Mouse (Mus musculus): ENCODE measurements around the gene Spo11.

Spo11 gene

DNA sequence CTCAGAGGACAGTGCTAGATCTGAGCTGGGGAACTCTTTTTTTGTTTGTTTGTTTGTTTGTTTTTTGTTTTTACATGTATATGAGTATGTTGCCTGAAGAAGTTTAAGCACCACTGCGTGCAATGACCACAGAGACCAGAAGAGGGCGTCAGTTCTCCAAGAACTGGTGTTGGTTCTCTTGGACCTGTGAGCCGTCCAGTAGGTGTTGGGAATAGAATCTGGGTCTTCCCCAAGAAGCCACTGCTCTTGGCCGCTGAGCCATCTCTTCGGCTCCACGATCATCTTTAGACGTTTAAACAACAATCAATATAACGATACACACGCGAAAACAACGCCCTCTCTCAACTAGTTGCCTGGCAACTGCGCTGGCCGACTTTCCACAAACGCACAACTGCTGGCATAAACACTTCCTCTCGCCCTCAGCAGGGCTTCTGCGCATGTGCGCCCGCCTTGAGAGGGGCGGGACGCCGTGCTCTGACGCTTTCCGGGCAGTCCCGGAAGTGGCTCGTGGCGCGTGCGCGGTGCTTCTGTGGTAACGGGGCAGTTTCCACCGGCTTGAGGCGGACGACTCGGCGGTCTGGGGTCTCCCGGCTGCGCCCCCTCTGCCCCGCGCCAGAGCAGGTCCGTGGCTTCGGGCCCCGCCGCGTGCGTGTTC lies 22.3 kb downstream of the Spo11 start, which contains the start of gene Rae1:
Rae1 (plus strand) TSS at position 488 of the 655 bp plus-strand sequence.
- in situ Hi-C loops (cut with MboI, MseI): loop anchor here (5.0 to 25.0 kb wide), 2 partner anchors 83 to 612 kb away; partner anchors contain the start of gene Cass4 (in 1 of the 2)

DNA sequence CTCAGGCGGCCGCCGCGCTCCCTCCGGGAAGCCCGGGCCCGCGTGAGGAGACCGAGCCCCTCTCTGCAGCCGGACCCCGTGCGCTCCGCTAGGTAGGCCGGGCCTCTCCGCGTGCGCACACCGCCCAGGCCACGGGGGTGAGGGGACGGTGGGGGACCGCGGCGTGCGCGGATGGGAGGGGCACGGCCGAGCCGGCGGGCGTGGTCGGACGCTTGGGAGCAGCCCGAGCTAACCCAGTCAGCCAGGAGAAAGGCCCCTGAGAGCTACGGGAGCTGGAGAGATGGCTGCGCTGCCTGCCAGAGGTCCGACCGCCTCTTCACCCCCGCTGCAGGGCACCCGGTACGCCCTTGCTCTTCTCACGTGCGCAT lies 22.8 kb downstream of the Spo11 start:
- in situ Hi-C loops (cut with MboI, MseI): loop anchor here (5.0 to 25.0 kb wide), 2 partner anchors 82 to 613 kb away; partner anchors contain the start of gene Cass4 (in 1 of the 2)

DNA sequence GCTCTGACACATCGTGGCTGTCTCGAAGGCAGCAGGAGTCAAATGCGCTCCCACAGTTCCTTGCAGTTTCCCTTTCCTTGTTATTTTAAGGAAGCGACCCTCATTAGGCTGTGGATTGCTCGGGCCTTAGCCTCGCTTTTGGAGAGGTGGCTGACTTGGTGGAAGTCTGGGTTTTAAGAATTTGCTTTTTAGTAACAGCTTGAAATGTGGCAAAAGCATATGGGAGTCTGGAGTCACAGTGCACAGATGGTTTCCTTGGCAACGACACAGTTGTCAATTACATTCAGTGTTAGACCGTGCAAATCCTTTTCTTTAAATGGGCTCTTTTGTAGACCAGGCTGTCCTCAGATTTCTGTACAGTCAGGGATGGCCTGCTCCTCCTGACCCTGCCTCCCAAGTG lies 23.4 kb downstream of the Spo11 start:
- in situ Hi-C loops (cut with MboI, MseI): loop anchor here (5.0 to 25.0 kb wide), 2 partner anchors 81 to 614 kb away; partner anchors contain the start of gene Cass4 (in 1 of the 2)

DNA sequence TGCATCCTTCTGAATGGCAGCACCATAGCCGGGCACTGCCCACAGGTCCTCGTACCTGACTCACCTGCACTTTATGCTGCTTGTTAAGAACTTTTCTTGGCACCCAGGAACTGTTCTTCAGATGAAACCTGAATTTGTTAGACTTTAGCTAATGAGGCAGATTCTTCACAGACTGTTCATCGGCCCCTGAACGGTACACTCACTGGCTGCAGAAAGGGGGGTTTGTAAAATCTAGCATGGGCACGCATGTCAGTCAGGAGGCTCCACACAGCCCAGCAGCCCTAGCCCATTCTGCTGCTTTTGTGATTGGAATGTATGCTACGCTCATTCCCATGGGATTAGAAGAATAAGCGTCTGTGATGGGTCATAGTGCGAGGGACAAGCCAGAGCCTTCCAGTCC lies 26.2 kb downstream of the Spo11 start:
- in situ Hi-C loops (cut with MboI, MseI): loop anchor here (5.0 to 25.0 kb wide), 2 partner anchors 79 to 616 kb away; partner anchors contain the start of gene Cass4 (in 1 of the 2)

DNA sequence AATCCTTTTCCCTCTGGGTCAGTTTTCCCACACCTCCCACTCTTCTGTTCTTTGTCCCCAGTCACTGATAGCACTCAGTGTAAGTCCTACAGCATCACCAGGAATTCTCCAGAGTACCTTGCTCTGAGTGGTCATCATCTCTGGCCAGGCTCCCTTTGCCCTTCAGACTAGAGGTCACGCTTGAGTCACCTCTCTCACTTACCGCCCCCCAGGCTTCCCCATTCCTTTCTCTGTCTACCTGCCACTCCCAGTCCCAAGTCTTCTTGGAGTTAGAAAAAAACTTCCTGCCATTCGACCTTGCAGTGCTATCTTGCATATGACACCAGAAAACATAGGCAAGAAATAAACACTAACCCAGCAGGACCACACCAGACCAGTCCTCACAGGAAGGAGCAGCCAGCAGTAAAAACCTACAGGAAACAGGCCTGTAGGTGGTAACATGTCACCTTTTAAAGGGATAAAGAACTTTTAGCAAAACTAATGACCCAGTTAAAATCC lies 32.8 kb downstream of the Spo11 start:
- in situ Hi-C loops (cut with MboI, MseI): loop anchor here in 1 of 2 experiments (25.0 kb wide), 1 partner anchor 623 kb away; the partner anchor contains the start of gene Cass4

DNA sequence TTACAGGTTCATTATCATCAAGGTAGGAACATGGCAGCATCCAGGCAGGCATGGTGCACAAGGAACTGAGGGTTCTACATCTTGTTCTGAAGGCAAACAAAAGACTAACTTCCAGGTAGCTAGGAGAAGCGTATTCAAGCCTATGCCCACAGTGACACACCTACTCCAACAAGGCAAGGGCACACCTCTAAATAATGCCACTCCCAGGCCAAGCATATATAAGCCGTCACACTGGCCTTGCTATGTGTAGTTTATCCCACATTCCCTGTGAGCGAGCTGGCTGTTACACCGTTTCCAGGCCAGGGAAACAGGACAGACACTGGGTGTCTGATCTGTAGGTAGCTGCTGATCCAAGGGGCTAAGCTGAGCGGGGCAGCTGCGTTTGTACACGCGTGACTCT lies 33.9 kb downstream of the Spo11 start:
- in situ Hi-C loops (cut with MboI, MseI): loop anchor here in 1 of 2 experiments (25.0 kb wide), 1 partner anchor 624 kb away; the partner anchor contains the start of gene Cass4

DNA sequence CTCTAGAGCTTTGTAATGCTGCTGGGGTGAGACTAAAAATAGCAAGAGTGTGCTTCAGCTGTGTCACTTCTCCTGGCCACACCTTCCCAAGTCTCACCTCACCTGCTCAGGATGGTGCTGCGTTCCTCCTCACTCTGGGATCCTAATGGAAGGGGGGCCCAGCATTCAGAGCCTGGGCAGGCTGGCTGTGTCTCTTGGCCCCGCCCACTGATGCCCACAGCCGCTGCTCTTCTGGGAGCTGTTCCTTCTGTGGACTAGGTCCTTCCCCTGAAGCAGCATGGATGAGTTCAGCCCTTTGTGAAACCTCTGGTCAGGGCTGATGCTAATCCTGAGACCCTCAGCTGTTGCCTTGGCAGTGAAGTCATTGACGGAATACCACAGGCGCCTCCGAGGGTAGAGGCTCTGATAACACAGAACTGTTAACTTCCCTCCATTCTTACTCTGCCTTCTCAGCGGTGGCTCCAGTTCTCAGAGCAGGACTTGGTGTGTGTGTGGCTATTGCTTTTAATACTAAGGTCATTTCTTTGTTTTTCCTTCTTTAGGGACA lies 37.3 kb downstream of the Spo11 start:
- in situ Hi-C loops (cut with MboI, MseI): loop anchor here in 1 of 2 experiments (25.0 kb wide), 1 partner anchor 628 kb away; the partner anchor contains the start of gene Cass4

DNA sequence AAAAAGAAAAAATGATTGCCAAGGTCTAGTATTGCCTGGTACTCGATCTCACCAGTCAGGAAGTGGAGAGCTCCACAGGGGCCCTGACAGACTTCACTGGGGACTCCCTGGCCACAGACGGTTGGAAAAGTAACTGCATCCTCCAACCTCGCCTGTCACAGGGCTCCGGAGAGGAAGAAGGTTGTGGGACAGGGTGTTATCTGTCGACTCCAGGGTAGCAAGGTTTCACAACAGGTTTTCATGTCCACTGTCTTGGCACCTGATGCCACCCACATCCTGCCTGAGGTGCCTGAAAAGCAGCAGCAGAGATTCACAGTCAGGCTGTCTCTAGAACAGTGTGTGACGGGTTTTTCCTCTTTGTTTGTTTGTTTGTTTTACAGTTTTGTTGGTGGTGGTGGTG lies 40.4 kb downstream of the Spo11 start:
- in situ Hi-C loops (cut with MboI, MseI): loop anchor here in 1 of 2 experiments (25.0 kb wide), 1 partner anchor 631 kb away; the partner anchor contains the start of gene Cass4

DNA sequence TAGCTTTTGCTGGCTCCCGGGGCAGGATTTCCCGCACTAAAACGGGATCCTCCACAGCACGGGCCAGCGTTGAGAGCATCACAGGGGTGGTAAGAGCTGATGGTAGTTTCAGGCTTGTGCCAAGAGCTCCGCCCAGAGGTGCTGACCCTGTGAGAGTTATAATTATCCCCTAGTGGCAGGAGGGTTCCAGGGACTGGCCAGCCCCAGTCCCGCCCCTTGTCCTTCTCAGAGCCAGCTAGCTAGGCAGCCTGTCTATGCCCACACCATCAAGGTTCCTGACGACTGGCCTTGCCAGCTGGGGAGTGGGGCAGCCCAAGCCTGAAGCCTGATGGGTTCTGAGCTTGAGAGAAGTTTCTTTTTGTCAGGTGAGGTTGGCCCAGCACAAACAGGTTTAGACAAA lies 41.1 kb downstream of the Spo11 start:
- in situ Hi-C loops (cut with MboI, MseI): loop anchor here in 1 of 2 experiments (25.0 kb wide), 1 partner anchor 631 kb away; the partner anchor contains the start of gene Cass4

DNA sequence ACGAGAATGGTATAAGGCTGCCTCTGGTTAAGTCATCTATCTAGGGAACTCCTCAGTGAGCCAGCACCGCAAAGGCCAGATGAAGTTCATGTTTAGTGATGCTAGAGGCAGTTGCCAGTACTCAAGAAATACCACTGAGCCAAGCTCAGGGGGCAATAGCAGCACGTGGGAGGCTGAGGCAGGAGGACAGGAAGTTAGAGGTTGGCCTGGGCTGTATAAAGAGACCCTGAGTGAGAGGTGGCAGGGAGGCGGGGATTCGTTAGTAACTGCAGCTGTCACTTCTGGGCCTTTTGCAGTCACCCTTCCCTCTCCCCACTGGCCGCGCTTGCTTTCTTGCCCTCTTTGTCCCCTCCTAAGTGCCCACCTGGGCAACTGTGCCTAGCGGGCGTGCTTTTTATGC lies 41.8 kb downstream of the Spo11 start:
- in situ Hi-C loops (cut with MboI, MseI): loop anchor here in 1 of 2 experiments (25.0 kb wide), 1 partner anchor 632 kb away; the partner anchor contains the start of gene Cass4

DNA sequence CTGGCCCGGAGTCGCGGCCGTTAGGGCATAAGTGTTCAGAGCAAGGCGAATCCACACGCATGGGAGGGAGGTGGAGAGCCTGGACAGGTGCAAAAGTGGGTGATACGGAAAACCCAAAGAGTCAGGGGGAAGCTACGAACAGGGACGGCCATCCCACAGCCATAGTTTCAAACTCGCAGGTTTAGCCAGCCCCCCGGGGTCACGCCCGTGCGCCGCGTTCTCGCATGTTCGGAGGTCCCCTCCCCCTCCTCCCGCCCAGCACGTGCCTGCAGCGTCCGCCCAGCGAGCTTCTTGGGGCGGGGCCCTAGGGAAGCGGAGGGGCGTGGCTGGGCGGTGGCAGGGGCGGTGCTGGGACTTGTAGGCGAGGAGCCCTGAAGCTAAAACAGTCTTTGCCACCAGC lies 42.3 kb downstream of the Spo11 start:
- in situ Hi-C loops (cut with MboI, MseI): loop anchor here in 1 of 2 experiments (25.0 kb wide), 1 partner anchor 632 kb away; the partner anchor contains the start of gene Cass4

DNA sequence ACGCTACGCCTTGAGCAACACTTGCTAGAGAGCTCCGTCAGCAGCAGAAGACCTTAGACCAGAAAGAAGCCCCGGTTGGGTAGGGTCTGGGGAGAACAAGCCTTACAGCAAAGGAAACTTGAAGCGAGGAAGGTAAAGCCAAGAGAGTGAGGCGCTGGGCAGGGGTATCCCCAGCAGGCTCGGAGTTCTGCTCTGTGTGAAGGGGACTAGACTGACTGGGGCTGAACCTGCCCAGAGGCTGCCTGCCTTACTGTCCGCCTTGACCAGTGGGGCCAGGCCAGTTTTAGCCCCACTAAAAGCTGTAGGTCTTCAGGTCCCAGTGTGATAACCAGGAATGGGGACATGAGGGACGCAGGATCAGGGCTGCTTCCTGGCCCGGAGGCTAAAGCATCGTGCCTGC lies 42.9 kb downstream of the Spo11 start, which contains the start of gene Rbm38:
Rbm38 (plus strand) TSS at position 69 of the 400 bp plus-strand sequence.
- in situ Hi-C loops (cut with MboI, MseI): loop anchor here in 1 of 2 experiments (25.0 kb wide), 1 partner anchor 633 kb away; the partner anchor contains the start of gene Cass4

DNA sequence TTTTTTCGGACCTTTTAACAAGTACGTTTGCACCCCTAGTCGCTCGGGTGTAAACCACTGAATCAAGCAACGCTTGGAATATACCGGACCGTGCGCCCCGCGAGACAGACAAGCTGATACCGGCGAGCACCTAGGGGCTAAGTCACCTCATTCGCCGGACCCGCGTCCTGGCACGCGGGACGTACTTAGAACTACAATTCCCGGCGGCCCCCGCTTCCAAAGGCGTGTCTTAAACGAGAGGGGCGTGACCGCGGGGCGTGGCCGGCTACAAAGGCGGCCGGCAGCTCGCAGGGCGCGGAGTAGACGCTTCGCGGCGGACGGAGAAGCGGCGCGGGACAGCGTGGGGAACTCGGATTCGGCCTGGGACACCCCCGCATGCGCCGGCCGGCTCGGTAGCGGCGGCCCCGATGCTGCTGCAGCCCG lies 44.1 kb downstream of the Spo11 start:
- in situ Hi-C loops (cut with MboI, MseI): loop anchor here in 1 of 2 experiments (25.0 kb wide), 1 partner anchor 634 kb away; the partner anchor contains the start of gene Cass4

DNA sequence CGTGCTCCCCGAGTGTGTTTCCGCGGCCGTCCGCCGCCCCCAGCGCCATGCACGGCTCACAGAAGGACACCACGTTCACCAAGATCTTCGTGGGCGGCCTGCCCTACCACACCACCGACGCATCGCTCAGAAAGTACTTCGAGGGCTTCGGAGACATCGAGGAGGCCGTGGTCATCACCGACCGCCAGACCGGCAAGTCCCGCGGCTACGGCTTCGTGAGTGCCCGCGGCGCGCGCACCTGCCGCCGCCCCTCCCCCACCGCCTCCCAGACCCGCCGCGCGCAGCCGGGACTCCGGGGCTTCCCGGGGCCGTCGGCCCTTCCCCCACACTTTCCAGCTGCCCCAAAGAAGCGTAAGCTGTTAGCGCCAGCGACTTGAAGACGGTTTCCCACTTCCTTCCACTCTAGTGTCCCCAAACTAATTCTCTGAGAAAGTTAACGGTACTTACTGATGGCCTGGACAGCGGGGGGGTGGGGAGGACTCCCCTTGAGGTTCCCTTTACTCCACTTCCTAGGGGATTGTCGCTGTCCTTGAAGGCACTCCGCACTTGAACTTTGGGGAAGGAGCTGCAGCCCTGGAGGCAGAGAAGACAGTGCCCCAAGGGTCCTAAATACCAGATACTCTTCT lies 44.7 kb downstream of the Spo11 start:
- in situ Hi-C loops (cut with MboI, MseI): loop anchor here in 1 of 2 experiments (25.0 kb wide), 1 partner anchor 635 kb away; the partner anchor contains the start of gene Cass4

DNA sequence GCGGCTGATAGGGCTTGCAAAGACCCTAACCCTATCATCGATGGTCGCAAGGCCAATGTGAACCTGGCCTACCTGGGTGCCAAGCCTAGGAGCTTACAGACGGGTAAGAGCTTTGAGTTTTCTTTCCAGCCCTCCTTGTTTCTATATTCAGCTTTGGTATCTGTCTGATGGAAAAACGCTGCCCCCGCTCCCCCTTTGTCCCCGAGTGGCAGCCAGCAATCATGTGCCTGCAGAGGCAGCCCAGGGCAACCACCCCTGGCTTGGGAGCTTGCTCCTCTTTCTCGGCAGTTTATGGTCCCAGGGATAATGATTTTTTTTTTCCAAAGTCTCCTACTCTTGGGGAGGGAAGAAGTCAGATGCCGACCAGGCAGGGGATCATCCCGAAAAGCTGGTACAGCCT lies 45.3 kb downstream of the Spo11 start:
- in situ Hi-C loops (cut with MboI, MseI): loop anchor here in 1 of 2 experiments (25.0 kb wide), 1 partner anchor 636 kb away; the partner anchor contains the start of gene Cass4

DNA sequence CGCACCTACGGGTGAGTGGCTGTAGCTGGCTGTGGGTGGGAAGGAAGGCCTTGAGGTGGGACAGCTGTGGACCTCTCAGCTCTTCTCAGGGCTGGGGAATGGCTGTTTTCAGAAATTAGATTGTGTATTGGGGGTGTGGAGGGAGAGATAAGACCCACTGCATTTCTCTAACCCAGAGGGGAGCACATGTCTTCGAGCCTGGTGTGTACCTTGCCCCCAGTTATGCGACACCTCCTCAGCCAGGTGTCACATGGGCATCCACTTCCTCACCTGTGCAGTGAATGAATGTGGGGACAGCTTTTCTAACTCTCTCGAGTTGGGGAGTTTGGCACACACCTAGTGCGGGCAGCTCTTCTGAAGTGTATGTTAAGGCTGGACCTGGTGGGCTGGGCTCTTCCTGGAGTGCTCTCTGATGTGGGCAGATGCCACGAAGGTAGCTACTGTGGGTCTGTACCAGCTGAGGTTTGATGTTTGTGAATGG lies 45.9 kb downstream of the Spo11 start:
- in situ Hi-C loops (cut with MboI, MseI): loop anchor here in 1 of 2 experiments (25.0 kb wide), 1 partner anchor 636 kb away; the partner anchor contains the start of gene Cass4

DNA sequence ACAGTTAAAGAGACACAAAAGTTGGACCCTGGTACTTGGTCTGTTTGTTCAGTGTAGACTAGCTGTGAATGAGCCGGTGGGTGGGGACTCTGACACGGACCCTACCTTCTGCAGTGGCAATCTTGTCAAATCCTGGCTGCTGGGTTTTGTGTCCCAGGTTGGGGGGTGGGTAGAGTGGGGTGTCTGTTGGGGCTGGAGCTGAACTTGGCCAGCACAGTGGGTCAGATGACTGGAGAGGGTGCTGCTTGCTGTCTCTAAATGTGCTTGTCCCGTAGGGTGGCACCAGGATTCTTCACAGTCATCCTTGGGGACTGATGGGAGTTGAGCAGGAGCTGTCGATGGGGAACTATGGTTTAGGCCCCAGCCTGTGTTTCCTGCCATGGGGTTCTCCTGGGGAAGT lies 46.5 kb downstream of the Spo11 start:
- in situ Hi-C loops (cut with MboI, MseI): loop anchor here in 1 of 2 experiments (25.0 kb wide), 1 partner anchor 637 kb away; the partner anchor contains the start of gene Cass4

DNA sequence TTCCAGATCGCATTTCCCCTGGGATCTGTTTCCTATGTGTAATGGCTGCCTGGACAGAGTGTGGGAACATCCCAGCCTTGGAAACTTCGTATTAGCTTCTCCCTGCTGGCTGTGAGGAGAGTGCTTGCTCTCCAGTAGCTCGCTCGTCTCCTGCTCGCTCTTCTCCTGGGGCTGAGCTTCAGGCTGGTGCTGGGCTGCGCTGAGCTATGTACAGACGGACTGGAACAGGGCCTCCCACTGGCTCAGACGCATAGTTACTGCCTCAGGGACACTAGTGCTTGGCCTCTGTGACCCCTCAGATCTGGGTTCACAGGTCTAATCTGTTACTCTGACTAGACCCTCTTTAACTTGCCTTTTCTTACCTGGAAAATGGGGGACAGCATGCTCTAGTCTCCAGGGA lies 46.9 kb downstream of the Spo11 start:
- in situ Hi-C loops (cut with MboI, MseI): loop anchor here in 1 of 2 experiments (25.0 kb wide), 1 partner anchor 637 kb away; the partner anchor contains the start of gene Cass4

DNA sequence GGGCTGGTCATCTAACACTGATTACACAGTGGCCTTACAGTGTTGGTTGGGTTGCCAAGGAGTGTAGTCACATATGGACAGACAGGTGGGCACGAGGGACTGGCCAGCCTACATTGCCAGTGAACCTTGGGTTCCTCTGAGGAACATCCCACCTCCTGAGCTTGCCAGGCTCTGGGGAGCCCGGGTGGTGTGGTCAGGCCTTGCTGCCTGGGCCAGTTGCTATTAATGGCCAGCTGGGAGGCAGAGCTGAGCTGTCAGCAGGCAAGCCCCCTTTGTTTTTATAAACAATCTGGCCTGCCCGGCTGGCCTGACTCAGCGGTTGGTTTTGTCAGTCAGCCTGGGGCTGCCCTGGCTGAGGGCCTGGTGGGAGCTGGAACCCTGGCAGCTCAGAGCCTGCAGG lies 47.4 kb downstream of the Spo11 start:
- in situ Hi-C loops (cut with MboI, MseI): loop anchor here in 1 of 2 experiments (25.0 kb wide), 1 partner anchor 638 kb away; the partner anchor contains the start of gene Cass4

DNA sequence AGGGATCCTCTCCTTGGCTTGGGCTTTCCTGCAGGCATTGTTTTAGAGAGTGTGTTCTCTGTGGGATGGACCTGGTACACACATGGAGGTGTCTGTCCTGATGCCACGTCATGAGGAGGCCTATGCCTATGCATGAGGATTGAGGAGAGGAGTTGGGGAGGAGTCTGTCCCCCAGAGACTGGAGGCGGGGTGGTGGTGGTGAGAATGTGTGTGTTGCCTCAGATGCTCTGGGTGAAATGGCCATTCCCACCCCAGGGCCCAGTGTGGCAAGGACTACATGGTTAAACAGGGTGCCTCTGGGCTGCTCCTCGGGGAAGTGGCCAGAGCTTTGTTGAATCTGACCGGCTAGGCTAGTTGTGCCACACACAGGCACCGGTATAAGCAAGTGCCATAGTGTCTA lies 48.8 kb downstream of the Spo11 start:
- in situ Hi-C loops (cut with MboI, MseI): no loop called here
